Mouse (Mus musculus): ENCODE measurements around the gene Tmem156. TPM values are rescaled to one million over a fixed set of nuclear protein-coding genes. Genes with fewer than 3 reads are reported as not detected.

Tmem156 gene
- total RNA-seq (2021) (under 1 TPM in 1 of 2 experiments, not detected in 1; 0.27 TPM), polyA plus RNA-seq (2012; rRNA removed) (not detected in 2 replicates)
- long read RNA-seq = 0 reads

- no peaks in the 10 kb centered on the region for H3K4me1 ChIP-seq (ENCODE audit: control insufficient read depth, insufficient read depth, low read length)
- H3K27me3 ChIP-seq (ENCODE audit: control insufficient read depth, insufficient read depth, low read length) = no peaks in the 10 kb centered on the region
- H3K79me2 ChIP-seq (replicated peaks; ENCODE audit: control insufficient read depth, insufficient read depth, low read length) = no peaks in the 10 kb centered on the region
- H3K36me3 ChIP-seq (ENCODE audit: control insufficient read depth, insufficient read depth, low read length) = no peaks in the 10 kb centered on the region
- intact Hi-C loops (cut with DNase I) = no loop called here
- no peak within 1 kb of the TSS for H3K27ac ChIP-seq
- WGBS = 54% methylated on average over 5 of the region's 5 CpGs
- TF ChIP-seq EP300 (IDR thresholded peaks at IDR 0.05; ENCODE audit: insufficient read depth, low read depth, low read length) (no peak), POLR2A (IDR thresholded peaks at IDR 0.05; ENCODE audit: insufficient read depth, low read depth, low read length) (no peak), CTCF (IDR thresholded peaks at IDR 0.05) (no peak)
- no peak within 1 kb of the TSS for H3K4me3 ChIP-seq
- DNase-seq = no peak
- H3K9ac ChIP-seq (ENCODE audit: low read depth, low read length) = no peak within 1 kb of the TSS
Observed at GRCm38 (mm10) chr5:65091921-65092320, at the start of gene Tmem156. Tmem156 (minus strand) TSS chr5:65092132.

- intact Hi-C loops (cut with DNase I) = loop anchor here (5.0 kb wide), 1 partner anchor 34 kb away; the partner anchor contains the start of gene Klhl5
- no peak for DNase-seq
- TF ChIP-seq POLR2A (IDR thresholded peaks at IDR 0.05; ENCODE audit: insufficient read depth, low read depth, low read length) = no peak
- no peak for TF ChIP-seq EP300 (IDR thresholded peaks at IDR 0.05; ENCODE audit: insufficient read depth, low read depth, low read length)
- no peak for TF ChIP-seq CTCF (IDR thresholded peaks at IDR 0.05)
- Histone ChIP-seq H3K36me3 (ENCODE audit: control insufficient read depth, insufficient read depth, low read length) (no peaks in the 10 kb centered on the region), H3K4me1 (ENCODE audit: control insufficient read depth, insufficient read depth, low read length) (no peaks in the 10 kb centered on the region), H3K79me2 (replicated peaks; ENCODE audit: control insufficient read depth, insufficient read depth, low read length) (no peaks in the 10 kb centered on the region), H3K4me3 (no peak overlapping the region), H3K9ac (ENCODE audit: low read depth, low read length) (no peak overlapping the region), H3K27me3 (ENCODE audit: control insufficient read depth, insufficient read depth, low read length) (no peaks in the 10 kb centered on the region), H3K27ac (no peak overlapping the region)
- 93% methylated on average over 8 of the region's 8 CpGs for WGBS
Observed at GRCm38 (mm10) chr5:65141242-65141641, 49.3 kb upstream of the Tmem156 start.

- Histone ChIP-seq H3K36me3 (ENCODE audit: control insufficient read depth, insufficient read depth, low read length) (no peaks in the 10 kb centered on the region), H3K27me3 (ENCODE audit: control insufficient read depth, insufficient read depth, low read length) (no peaks in the 10 kb centered on the region), H3K9ac (ENCODE audit: low read depth, low read length) (no peak overlapping the region), H3K4me1 (ENCODE audit: control insufficient read depth, insufficient read depth, low read length) (no peaks in the 10 kb centered on the region; the same call in 1 of the 2 replicates), H3K27ac (no peak overlapping the region), H3K4me3 (no peak overlapping the region), H3K79me2 (replicated peaks; ENCODE audit: control insufficient read depth, insufficient read depth, low read length) (no peaks in the 10 kb centered on the region)
- no peak for TF ChIP-seq CTCF (IDR thresholded peaks at IDR 0.05)
- TF ChIP-seq POLR2A (IDR thresholded peaks at IDR 0.05; ENCODE audit: insufficient read depth, low read depth, low read length) = no peak
- TF ChIP-seq EP300 (IDR thresholded peaks at IDR 0.05; ENCODE audit: insufficient read depth, low read depth, low read length) = no peak
- DNase-seq = no peak
- intact Hi-C loops (cut with DNase I) = no loop called here
- 86% methylated on average over 6 of the region's 6 CpGs for WGBS
Observed at GRCm38 (mm10) chr5:65137073-65137472, 45.1 kb upstream of the Tmem156 start.

GRCm38 (mm10) chr5:65136159-65136558, 44.2 kb upstream of the Tmem156 start:
- no peak for DNase-seq
- no peaks in the 10 kb centered on the region; the same call in 1 of the 2 replicates for H3K4me1 ChIP-seq (ENCODE audit: control insufficient read depth, insufficient read depth, low read length)
- no peaks in the 10 kb centered on the region for H3K27me3 ChIP-seq (ENCODE audit: control insufficient read depth, insufficient read depth, low read length)
- no peak for TF ChIP-seq CTCF (IDR thresholded peaks at IDR 0.05)
- no peak overlapping the region for H3K27ac ChIP-seq
- H3K4me3 ChIP-seq = no peak overlapping the region
- 76% methylated on average over 7 of the region's 7 CpGs for WGBS
- no peaks in the 10 kb centered on the region for H3K36me3 ChIP-seq (ENCODE audit: control insufficient read depth, insufficient read depth, low read length)
- intact Hi-C loops (cut with DNase I) = no loop called here
- H3K79me2 ChIP-seq (replicated peaks; ENCODE audit: control insufficient read depth, insufficient read depth, low read length) = no peaks in the 10 kb centered on the region
- no peak overlapping the region for H3K9ac ChIP-seq (ENCODE audit: low read depth, low read length)

GRCm38 (mm10) chr5:65131211-65131879, 39.4 kb upstream of the Tmem156 start:
- peak overlapping the region; percentile 9; the same call in 1 of the 2 replicates for H3K4me3 ChIP-seq
- H3K4me1 ChIP-seq (ENCODE audit: control insufficient read depth, insufficient read depth, low read length) = peaks cover 2% of the 10 kb centered on the region
- H3K79me2 ChIP-seq (replicated peaks; ENCODE audit: control insufficient read depth, insufficient read depth, low read length) = peaks cover 9% of the 10 kb centered on the region
- H3K27me3 ChIP-seq (ENCODE audit: control insufficient read depth, insufficient read depth, low read length) = no peaks in the 10 kb centered on the region
- no peak overlapping the region for H3K9ac ChIP-seq (ENCODE audit: low read depth, low read length)
- H3K36me3 ChIP-seq (ENCODE audit: control insufficient read depth, insufficient read depth, low read length) = peaks cover 2% of the 10 kb centered on the region; the same call in 1 of the 2 replicates
- no peak overlapping the region for H3K27ac ChIP-seq
- WGBS = 41% methylated on average over 20 of the region's 20 CpGs
- no peak for TF ChIP-seq EP300 (IDR thresholded peaks at IDR 0.05; ENCODE audit: insufficient read depth, low read depth, low read length)
- no peak for TF ChIP-seq POLR2A (IDR thresholded peaks at IDR 0.05; ENCODE audit: insufficient read depth, low read depth, low read length)
- no peak for TF ChIP-seq CTCF (IDR thresholded peaks at IDR 0.05)
- intact Hi-C loops (cut with DNase I) = no loop called here
- DNase-seq = no peak

- WGBS = 34% methylated on average over 12 of the region's 12 CpGs
Observed at GRCm38 (mm10) chr5:65130528-65131210, 38.7 kb upstream of the Tmem156 start.

More at GRCm38 (mm10) chr5:65130528-65131210, 38.7 kb upstream of the Tmem156 start:
- H3K4me1 ChIP-seq (ENCODE audit: control insufficient read depth, insufficient read depth, low read length) = peaks cover 2% of the 10 kb centered on the region
- H3K79me2 ChIP-seq (replicated peaks; ENCODE audit: control insufficient read depth, insufficient read depth, low read length) = peaks cover 9% of the 10 kb centered on the region
- peak overlapping the region; percentile 10; the same call in 1 of the 2 replicates for H3K4me3 ChIP-seq
- intact Hi-C loops (cut with DNase I) = no loop called here
- peaks cover 2% of the 10 kb centered on the region; the same call in 1 of the 2 replicates for H3K36me3 ChIP-seq (ENCODE audit: control insufficient read depth, insufficient read depth, low read length)
- no peak for DNase-seq
- TF ChIP-seq POLR2A (IDR thresholded peaks at IDR 0.05; ENCODE audit: insufficient read depth, low read depth, low read length) (no peak), EP300 (IDR thresholded peaks at IDR 0.05; ENCODE audit: insufficient read depth, low read depth, low read length) (no peak), CTCF (IDR thresholded peaks at IDR 0.05) (no peak)
- H3K27me3 ChIP-seq (ENCODE audit: control insufficient read depth, insufficient read depth, low read length) = no peaks in the 10 kb centered on the region
- no peak overlapping the region for H3K27ac ChIP-seq
- H3K9ac ChIP-seq (ENCODE audit: low read depth, low read length) = no peak overlapping the region
